Mouse (Mus musculus) monocyte, adult 2 months (primary cell): ENCODE results near the gene Gm26992.

Experiments
- DNase-seq, 2 experiments: peaks; one replicate each; pipeline ENCODE4 v3.0.0; 2022; ENCODE audit warnings: low spot score in 2 of 2, low read depth in 1 of 2

The Gm26992 gene

DNA sequence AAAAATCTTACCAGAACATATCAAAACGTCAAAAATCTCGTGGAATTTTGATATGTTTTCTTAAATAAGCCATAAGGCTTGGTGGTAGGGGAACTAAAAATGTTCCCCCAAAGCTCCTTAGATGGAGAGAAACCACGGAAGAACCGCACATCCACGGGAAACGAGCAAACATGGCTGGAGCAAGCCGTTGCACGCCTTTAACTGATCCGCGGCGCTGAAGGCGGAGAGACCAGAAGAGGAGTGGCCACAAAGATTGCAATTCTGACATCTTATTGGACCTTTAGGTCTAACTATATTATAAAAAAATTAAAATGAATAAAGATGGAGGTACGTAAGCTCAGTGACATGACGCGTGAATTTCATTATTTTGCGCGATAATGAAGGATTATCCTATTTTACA lies 61.2 kb downstream of the Gm26992 start:
- DNase-seq = peak in 1 of 2 experiments; percentile 49

DNA sequence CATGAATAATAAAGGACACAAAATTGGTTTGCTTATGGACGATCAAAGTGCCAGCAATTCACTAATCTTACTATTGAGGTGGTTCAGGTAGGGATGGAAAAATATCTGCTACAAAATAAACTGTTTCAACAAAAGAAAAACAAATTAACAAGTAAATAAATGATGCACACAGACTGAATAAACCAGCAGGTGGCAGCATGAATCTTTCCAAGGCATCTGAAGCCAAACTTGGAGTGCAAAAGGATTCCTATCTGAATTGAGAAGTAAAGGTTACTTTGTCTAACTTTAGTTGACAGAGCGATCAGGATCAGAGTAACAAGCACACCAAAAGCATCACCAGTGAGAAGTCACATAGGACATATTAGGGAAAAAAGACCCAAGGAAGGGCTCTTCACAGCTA lies 62.2 kb downstream of the Gm26992 start:
- DNase-seq = peak in 1 of 2 experiments; percentile 39

DNA sequence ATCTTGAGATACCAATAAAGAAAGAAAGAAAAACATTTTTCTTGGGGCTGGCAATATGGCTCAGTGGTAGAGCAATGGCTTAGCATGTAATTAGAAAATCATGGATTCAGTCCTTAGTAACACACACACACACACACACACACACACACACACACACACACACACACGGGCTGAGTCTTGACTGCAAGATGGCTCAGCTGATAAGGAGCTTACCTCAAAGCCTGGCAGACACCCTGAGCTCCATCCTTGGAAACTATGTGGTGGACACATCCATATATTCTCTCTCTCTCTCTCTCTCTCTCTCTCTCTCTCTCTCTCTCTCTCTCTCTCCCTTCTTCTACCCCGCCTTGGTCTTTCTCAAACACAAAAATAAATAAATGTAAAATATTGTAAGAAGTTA lies 69.0 kb downstream of the Gm26992 start:
- no peak for DNase-seq

- DNase-seq = no peak
Measured at GRCm38 (mm10) chrX:103492398-103493256, 70.8 kb downstream of the Gm26992 start.

DNA sequence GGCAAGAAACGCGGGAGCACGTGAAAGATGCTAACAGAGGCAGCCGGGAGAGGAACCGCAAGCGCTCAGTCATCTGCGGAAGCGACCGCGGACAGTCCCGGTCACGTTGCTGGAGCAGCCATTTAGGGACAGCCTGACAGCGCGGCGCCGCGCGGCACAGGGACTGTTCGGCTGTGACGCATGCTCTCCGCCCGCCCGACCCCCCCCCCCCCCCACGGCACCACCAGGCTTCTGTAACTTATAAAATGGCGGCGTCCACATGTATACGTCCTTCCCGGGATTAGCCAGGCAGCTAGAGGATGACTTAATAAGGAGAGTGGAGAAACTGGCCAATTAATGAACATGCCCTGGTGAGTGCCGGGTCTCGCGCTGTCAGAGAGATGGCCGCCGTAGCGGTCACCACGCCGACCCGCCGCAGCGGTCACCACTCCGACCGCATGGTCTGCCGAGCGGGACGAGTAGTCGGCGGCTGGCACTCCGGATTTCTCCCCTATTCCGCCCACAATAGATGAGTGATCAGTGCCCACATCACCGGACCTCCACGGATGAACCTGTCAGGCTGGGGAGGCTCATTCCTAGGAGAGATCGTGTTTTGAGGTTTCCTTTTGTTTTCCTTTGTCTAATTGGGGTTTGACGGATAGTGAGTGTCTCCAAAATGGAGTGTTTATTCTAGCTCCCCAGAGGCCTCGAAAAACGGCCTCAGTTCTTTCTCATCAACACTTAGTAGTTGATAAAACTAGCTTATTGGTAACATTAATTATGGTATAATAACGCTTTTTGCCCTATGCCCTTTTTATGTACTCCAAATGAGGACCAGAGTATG lies 71.8 kb downstream of the Gm26992 start:
- peak; percentile 22 to 68 for DNase-seq

DNA sequence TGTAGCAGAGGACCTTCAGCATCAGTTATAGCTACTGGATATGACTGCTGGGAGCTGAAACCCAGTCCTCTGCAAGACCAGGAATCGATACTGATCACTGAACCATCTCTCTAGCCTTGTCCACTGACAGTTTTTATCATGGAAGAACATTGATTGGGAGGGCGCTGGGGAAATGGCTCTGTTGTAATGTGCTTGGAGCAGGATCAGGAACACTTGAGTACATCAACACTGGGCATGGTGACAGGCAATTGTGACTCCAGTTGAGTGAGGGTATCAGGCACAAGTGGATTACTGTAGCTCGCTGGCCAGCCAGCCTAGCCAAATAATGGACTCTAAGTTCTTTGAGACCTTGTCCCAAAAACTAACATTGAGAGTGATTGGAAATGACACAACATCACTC lies 77.6 kb downstream of the Gm26992 start:
- no peak for DNase-seq

- DNase-seq = no peak
Measured at GRCm38 (mm10) chrX:103500137-103500536, 78.3 kb downstream of the Gm26992 start.

GRCm38 (mm10) chrX:103508218-103508617 lies 86.4 kb downstream of the Gm26992 start:
- DNase-seq = no peak

- DNase-seq = no peak
Measured at GRCm38 (mm10) chrX:103509168-103510019, 87.6 kb downstream of the Gm26992 start.

- DNase-seq = no peak
Measured at GRCm38 (mm10) chrX:103514782-103515181, 93.0 kb downstream of the Gm26992 start.

GRCm38 (mm10) chrX:103515346-103515745 lies 93.5 kb downstream of the Gm26992 start:
- no peak for DNase-seq

- no peak for DNase-seq
Measured at GRCm38 (mm10) chrX:103518798-103519197, 97.0 kb downstream of the Gm26992 start.

DNA sequence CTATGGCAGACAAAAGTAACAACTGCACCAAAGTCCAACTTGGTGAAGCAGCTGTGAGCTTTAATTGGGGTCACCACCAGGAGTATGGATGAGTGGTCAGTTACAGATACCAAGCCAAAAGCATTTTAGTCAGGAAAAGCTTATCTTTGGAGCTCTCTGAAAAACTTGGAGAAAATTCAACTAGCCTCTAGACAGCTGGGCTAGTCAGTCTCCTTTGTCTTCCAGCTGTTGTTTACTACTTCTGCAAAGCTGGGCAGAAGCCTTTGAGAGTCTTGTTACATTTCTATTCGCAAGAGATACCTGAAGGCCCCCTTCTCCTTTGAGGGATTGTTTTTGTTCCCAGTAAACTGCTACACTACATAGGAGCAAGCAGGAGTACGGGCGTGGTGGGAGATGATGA lies 97.7 kb downstream of the Gm26992 start:
- no peak for DNase-seq

GRCm38 (mm10) chrX:103521221-103521716 lies 99.5 kb downstream of the Gm26992 start:
- no peak for DNase-seq

- peak; percentile 31 to 76 for DNase-seq
Measured at GRCm38 (mm10) chrX:103529185-103529584, 107.4 kb downstream of the Gm26992 start.
